Mouse (Mus musculus): ENCODE data around the gene Acp4. TPM values are rescaled to one million over a fixed set of nuclear protein-coding genes. Genes with fewer than 3 reads are reported as not detected.

The Acp4 gene
- total and polyA plus RNA-seq, 3 experiments, result not detected

Other genes starting within 250 kb of the Acp4 start
- not detected for gene Klk1b26, start 245.2 kb downstream of the Acp4 start, total RNA-seq (2021)
- not detected in 2 replicates for gene Klk1b26, start 245.2 kb downstream of the Acp4 start, polyA plus RNA-seq (2012; rRNA removed)
- not detected for gene Klk1b27, start 205.1 kb downstream of the Acp4 start, total RNA-seq (2021)
- not detected in 2 replicates for gene Klk1b27, start 205.1 kb downstream of the Acp4 start, polyA plus RNA-seq (2012; rRNA removed)
- not detected for gene Klk1b21, start 155.1 kb downstream of the Acp4 start, total RNA-seq (2021)
- gene Klk1b21, start 155.1 kb downstream of the Acp4 start, polyA plus RNA-seq (2012; rRNA removed), result 0.33 and 0.63 TPM in 2 replicates
- not detected for gene Klk1b22, start 144.7 kb downstream of the Acp4 start, total RNA-seq (2021)
- 1.5 TPM in 1 of 2 replicates, not detected in the other for gene Klk1b22, start 144.7 kb downstream of the Acp4 start, polyA plus RNA-seq (2012; rRNA removed)
- gene Klk1b16, start 120.6 kb downstream of the Acp4 start, total RNA-seq (2021), result not detected
- gene Klk1b16, start 120.6 kb downstream of the Acp4 start, polyA plus RNA-seq (2012; rRNA removed), result not detected in 2 replicates
- not detected for gene Klk1b24, start 69.1 kb downstream of the Acp4 start, total RNA-seq (2021)
- not detected in 2 replicates for gene Klk1b24, start 69.1 kb downstream of the Acp4 start, polyA plus RNA-seq (2012; rRNA removed)
- not detected for gene Klk1b3, start 59.2 kb downstream of the Acp4 start, total RNA-seq (2021)
- gene Klk1b3, start 59.2 kb downstream of the Acp4 start, polyA plus RNA-seq (2012; rRNA removed), result not detected in 2 replicates
- not detected for gene Klk1b4, start 49.9 kb downstream of the Acp4 start, total RNA-seq (2021)
- gene Klk1b4, start 49.9 kb downstream of the Acp4 start, polyA plus RNA-seq (2012; rRNA removed), result not detected in 2 replicates
- not detected for gene Klk1b5, start 41.4 kb downstream of the Acp4 start, total RNA-seq (2021)
- gene Klk1b5, start 41.4 kb downstream of the Acp4 start, polyA plus RNA-seq (2012; rRNA removed), result not detected in 2 replicates
- not detected for gene Klk1, start 32.0 kb downstream of the Acp4 start, total RNA-seq (2021)
- gene Klk1, start 32.0 kb downstream of the Acp4 start, polyA plus RNA-seq (2012; rRNA removed), result 0.46 and 0.67 TPM in 2 replicates
- not detected for gene Gm36864, start 21.2 kb downstream of the Acp4 start, total RNA-seq (2021)
- gene Gm36864, start 21.2 kb downstream of the Acp4 start, polyA plus RNA-seq (2012; rRNA removed), result not detected in 2 replicates
- 1 to 10 TPM in 1 of 2 experiments, under 1 TPM in 1; 0.66 to 1.4 TPM for gene 1700028J19Rik, start 10.7 kb downstream of the Acp4 start, total RNA-seq (2021)
- gene 1700028J19Rik, start 10.7 kb downstream of the Acp4 start, polyA plus RNA-seq (2012; rRNA removed), result 1.2 and 1.8 TPM in 2 replicates
- gene 2410002F23Rik, start 10.7 kb downstream of the Acp4 start, total RNA-seq (2021), result 10 to 100 TPM; 81.5 to 83.8 TPM
- gene 2410002F23Rik, start 10.7 kb downstream of the Acp4 start, polyA plus RNA-seq (2012; rRNA removed), result 195 and 237 TPM in 2 replicates
- gene Gm15517, start 4.1 kb upstream of the Acp4 start, total RNA-seq (2021), result not detected
- not detected in 2 replicates for gene Gm15517, start 4.1 kb upstream of the Acp4 start, polyA plus RNA-seq (2012; rRNA removed)
- gene Clec11a, start 49.5 kb upstream of the Acp4 start, total RNA-seq (2021), result 1 to 10 TPM; 4.6 to 5.1 TPM
- 11.4 and 13.0 TPM in 2 replicates for gene Clec11a, start 49.5 kb upstream of the Acp4 start, polyA plus RNA-seq (2012; rRNA removed)
- 1 to 10 TPM; 8.0 to 9.1 TPM for gene Shank1, start 52.9 kb upstream of the Acp4 start, total RNA-seq (2021)
- gene Shank1, start 52.9 kb upstream of the Acp4 start, polyA plus RNA-seq (2012; rRNA removed), result 2.5 and 2.9 TPM in 2 replicates
- 1 to 10 TPM; 4.8 to 6.2 TPM for gene Syt3, start 126.7 kb upstream of the Acp4 start, total RNA-seq (2021)
- 12.1 and 16.0 TPM in 2 replicates for gene Syt3, start 126.7 kb upstream of the Acp4 start, polyA plus RNA-seq (2012; rRNA removed)
- 1 to 10 TPM in 1 of 2 experiments, under 1 TPM in 1; 0.66 to 1.2 TPM for gene 1700008O03Rik, start 128.4 kb upstream of the Acp4 start, total RNA-seq (2021)
- gene 1700008O03Rik, start 128.4 kb upstream of the Acp4 start, polyA plus RNA-seq (2012; rRNA removed), result 1.6 and 2.3 TPM in 2 replicates
- 1 to 10 TPM; 5.1 to 8.5 TPM for gene Lrrc4b, start 171.6 kb upstream of the Acp4 start, total RNA-seq (2021)
- gene Lrrc4b, start 171.6 kb upstream of the Acp4 start, polyA plus RNA-seq (2012; rRNA removed), result 10.3 and 16.3 TPM in 2 replicates
- gene Aspdh, start 208.0 kb upstream of the Acp4 start, total RNA-seq (2021), result under 1 TPM in 1 of 2 experiments, not detected in 1; 0.75 TPM
- gene Aspdh, start 208.0 kb upstream of the Acp4 start, polyA plus RNA-seq (2012; rRNA removed), result 0.91 and 2.4 TPM in 2 replicates
- gene Josd2, start 210.6 kb upstream of the Acp4 start, total RNA-seq (2021), result 10 to 100 TPM; 51.2 to 61.7 TPM
- 171 and 179 TPM in 2 replicates for gene Josd2, start 210.6 kb upstream of the Acp4 start, polyA plus RNA-seq (2012; rRNA removed)
- gene Emc10, start 239.2 kb upstream of the Acp4 start, total RNA-seq (2021), result 100 to 1,000 TPM in 1 of 2 experiments, 10 to 100 TPM in 1; 77.9 to 101 TPM
- 516 and 555 TPM in 2 replicates for gene Emc10, start 239.2 kb upstream of the Acp4 start, polyA plus RNA-seq (2012; rRNA removed)
- gene Fam71e1, start 239.2 kb upstream of the Acp4 start, total RNA-seq (2021), result 1 to 10 TPM; 8.3 to 9.1 TPM
- gene Fam71e1, start 239.2 kb upstream of the Acp4 start, polyA plus RNA-seq (2012; rRNA removed), result 28.6 and 30.9 TPM in 2 replicates

All from adrenal gland, adult 2 months (tissue).